Mouse (Mus musculus): Measurements from ENCODE around the gene Tbl1x.

DNA sequence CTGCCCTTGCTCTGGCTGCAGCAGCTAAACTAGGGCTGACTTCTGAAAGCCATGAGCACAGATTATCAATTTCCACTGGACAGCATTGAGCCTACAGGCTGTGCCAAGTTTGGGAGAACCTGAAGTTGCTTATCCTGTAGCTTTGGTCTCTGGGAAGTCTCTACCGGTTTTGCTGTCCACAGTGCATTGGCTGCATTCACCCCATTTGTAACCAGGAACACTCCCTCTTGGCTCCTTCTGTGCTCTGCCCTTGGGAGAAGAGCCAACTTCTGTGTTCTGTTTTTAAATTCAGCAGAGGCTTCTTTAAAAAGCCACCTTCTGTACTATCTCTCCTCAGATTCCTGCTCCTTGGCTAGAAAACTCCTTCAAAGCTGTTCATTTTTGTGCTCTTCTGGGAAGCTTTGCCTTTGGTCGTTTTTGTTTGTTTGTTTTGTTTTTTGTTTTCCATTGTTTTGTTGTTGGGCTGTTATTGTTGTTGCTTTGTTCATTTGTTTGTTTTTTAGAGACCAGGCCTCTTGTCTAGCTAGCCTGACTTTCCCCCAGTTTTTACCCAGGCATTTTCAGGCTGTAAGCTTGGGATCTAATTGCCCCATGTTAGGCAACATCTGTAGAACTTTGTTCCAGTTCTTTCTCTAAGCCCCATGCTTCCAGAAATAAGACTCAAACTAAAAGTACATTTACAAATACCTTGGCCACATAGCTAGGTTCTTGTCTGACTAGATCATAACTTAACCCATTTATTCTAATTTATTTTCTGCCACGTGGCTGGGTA lies 159.2 kb downstream of the Tbl1x start:
- no peak for TF ChIP-seq CTCF (IDR thresholded peaks at IDR 0.05)
- no peak for TF ChIP-seq EP300 (IDR thresholded peaks at IDR 0.05)

All from lung, postnatal 0 days (tissue).